Mouse (Mus musculus) liver, embryonic 14.5 days (tissue): Measurements from ENCODE around the gene Hmgxb4. TPM values are rescaled to one million over a fixed set of nuclear protein-coding genes. Genes with fewer than 3 reads are reported as not detected.

ENCODE experiments used
- ATAC-seq: fragments of 200-750 bp; cut with Nextera tagmentation; 2 replicates; pipeline ENCODE4 v1.8.0; 2017; ENCODE audit warnings: moderate number of reproducible peaks, mild to moderate bottlenecking, moderate library complexity; ENCODE audit not compliant: insufficient read depth
- DNase-seq, 3 experiments: peaks; one replicate each; pipeline ENCODE4 v3.0.0-alpha.2; 2012 to 2013; ENCODE audit warnings: low read depth in 3 of 3, low spot score in 3 of 3
- H3K27ac ChIP-seq: fragments of 300-500 bp; sonication (generic); 2 replicates; pipeline ENCODE4 v1.5.1; 2014; ENCODE audit warnings: moderate library complexity, mild to moderate bottlenecking, control low read depth, inconsistent platforms
- H3K27me3 ChIP-seq: fragments of 300-500 bp; sonication (generic); 2 replicates; pipeline ENCODE4 v1.6.1; 2014; ENCODE audit warnings: mild to moderate bottlenecking, low read length, moderate library complexity; ENCODE audit not compliant: control insufficient read depth, insufficient read depth
- H3K36me3 ChIP-seq: fragments of 300-500 bp; sonication (generic); replicated peaks from 2 replicates; pipeline ENCODE4 v1.6.1; 2014; ENCODE audit warnings: low read depth; ENCODE audit not compliant: control insufficient read depth, insufficient read depth
- H3K4me1 ChIP-seq, 2 experiments: fragments of 200-500 bp in 1 of 2; fragments of 300-500 bp in 1 of 2; sonication (generic) in 1 of 2; replicated peaks; 2 replicates each; pipeline ENCODE4 v1.6.1; 2012 to 2014; ENCODE audit warnings: antibody characterized with exemption in 1 of 2, inconsistent platforms in 1 of 2, low read length in 1 of 2; ENCODE audit not compliant: control insufficient read depth in 2 of 2, insufficient read depth in 2 of 2
- H3K4me2 ChIP-seq: fragments of 300-500 bp; sonication (generic); 2 replicates; pipeline ENCODE4 v1.6.1; 2014; ENCODE audit warnings: low read depth, mild to moderate bottlenecking, control low read depth, moderate library complexity
- H3K4me3 ChIP-seq, 2 experiments: fragments of 200-500 bp in 1 of 2; fragments of 300-500 bp in 1 of 2; sonication (generic) in 1 of 2; 2 replicates each; pipeline ENCODE4 v1.5.1; 2012 to 2014; ENCODE audit warnings: low read depth in 2 of 2, low read length in 2 of 2, mild to moderate bottlenecking in 2 of 2, control low read depth in 1 of 2, inconsistent platforms in 1 of 2, moderate library complexity in 1 of 2; ENCODE audit not compliant: insufficient read depth in 1 of 2
- H3K9ac ChIP-seq: fragments of 300-500 bp; sonication (generic); replicated peaks from 2 replicates; pipeline ENCODE4 v1.6.1; 2014; ENCODE audit warnings: mild to moderate bottlenecking, control low read depth, moderate library complexity
- H3K9me3 ChIP-seq: fragments of 300-500 bp; sonication (generic); 2 replicates; pipeline ENCODE4 v1.6.1; 2016; ENCODE audit warnings: low read length, mixed read lengths; ENCODE audit not compliant: control insufficient read depth
- CTCF ChIP-seq: IDR thresholded peaks from 2 replicates; pipeline ENCODE4 v1.5.1; 2016; ENCODE audit warnings: antibody characterized with exemption, low read depth, control low read depth
- EP300 ChIP-seq: IDR thresholded peaks from 2 replicates; pipeline ENCODE4 v1.6.1; 2016; ENCODE audit warnings: antibody characterized with exemption, low read depth
- whole genome bisulfite sequencing: fragments of 180-500 bp; shearing (Covaris S2); extraction: QIAGEN DNeasy Blood & Tissue Kit; methylation state at CpG from one replicate; pipeline ENCODE4 v1.1.7; 2014; ENCODE audit not compliant: insufficient replicate concordance; 5-methylcytosine and 5-hydroxymethylcytosine counted together
- polyA plus RNA-seq, 2 experiments: library from polyadenylated mRNA; depleted of rRNA in 1 of 2; stranded (reverse) in 1 of 2; unstranded in 1 of 2; fragments of >200 nt; fragmentation: Nextera tagmentation in 1 of 2; extraction: Ambion mirVana in 1 of 2; gene quantifications; 2 replicates each; pipeline versions ENCODE4 v1.2.1 to v1.2.3; 2012 to 2014

Gene Hmgxb4
- polyA plus RNA-seq, 2 experiments: 10.3 to 13.2 TPM

DNA sequence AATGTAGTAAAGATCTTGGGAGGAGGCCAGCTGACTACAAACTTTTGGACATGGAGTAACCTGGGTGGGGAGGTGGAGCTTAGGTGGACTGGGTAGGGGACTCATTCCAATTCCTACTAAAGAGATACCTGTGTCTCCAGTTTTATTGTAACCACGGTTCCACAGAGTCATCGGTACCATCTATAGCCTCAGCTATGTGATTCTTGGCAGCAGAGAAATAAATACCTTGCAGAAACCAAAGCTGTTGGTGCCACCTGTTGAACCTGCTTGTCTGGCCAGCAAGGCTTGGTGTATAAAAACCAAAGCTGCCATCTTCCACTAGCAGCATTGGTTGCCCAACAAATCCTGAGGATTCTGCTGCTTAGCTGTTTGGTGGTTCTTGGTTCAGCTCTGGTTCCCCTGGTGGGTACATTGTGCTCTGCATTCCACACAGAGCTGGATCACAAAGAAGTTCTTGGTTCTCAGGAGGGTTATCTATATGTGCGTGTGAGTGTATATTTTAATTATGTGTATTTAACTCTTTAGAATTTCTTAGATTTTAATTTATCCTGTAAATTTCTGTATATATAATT is 37.4 kb downstream of the Hmgxb4 start:
- no peaks in the 10 kb centered on the region for H3K27me3 ChIP-seq
- H3K9me3 ChIP-seq: no peaks in the 10 kb centered on the region
- H3K9ac ChIP-seq: no peak overlapping the region
- no peak overlapping the region for H3K4me2 ChIP-seq
- ATAC-seq (no peak), DNase-seq (no peak)
- no peak overlapping the region for H3K27ac ChIP-seq
- WGBS: 74% methylated on average over 3 of the region's 3 CpGs
- peaks cover 20% of the 10 kb centered on the region for H3K36me3 ChIP-seq
- TF ChIP-seq EP300: no peak
- peak; percentile 31; the same call in 1 of the 2 replicates for TF ChIP-seq CTCF
- H3K4me1 ChIP-seq: peaks cover 0 to 11% of the 10 kb centered on the region in 2 experiments; a peak in 3 of 4 replicates
- H3K4me3 ChIP-seq: no peak overlapping the region

DNA sequence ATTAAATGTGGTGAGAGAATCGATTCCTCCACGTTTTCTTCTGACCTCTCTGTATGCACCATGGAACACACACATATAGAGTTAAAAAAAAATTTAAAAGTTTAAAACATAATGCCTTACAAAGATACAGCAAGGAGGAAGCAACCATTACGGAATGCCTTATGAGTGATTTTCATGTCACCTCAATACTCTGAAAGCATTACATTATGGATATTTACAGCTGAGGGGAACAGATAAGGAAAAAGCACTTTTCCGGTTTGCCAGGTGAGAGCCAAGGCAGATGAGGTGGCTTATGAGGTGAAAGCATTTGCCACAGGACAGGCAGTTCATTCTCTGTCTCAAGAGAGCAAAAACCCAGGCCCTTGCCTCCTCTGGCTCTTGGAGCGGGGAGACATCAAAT is 39.8 kb downstream of the Hmgxb4 start:
- WGBS: 67% methylated on average over 5 of the region's 5 CpGs
- Histone ChIP-seq H3K4me1 (peaks cover 0 to 11% of the 10 kb centered on the region in 2 experiments; a peak in 3 of 4 replicates), H3K9me3 (no peaks in the 10 kb centered on the region), H3K4me2 (peak overlapping the region; percentile 81), H3K9ac (peak overlapping the region; percentile 37), H3K4me3 (peak overlapping the region; percentile 66 to 69), H3K27ac (peak overlapping the region; percentile 59), H3K27me3 (no peaks in the 10 kb centered on the region), H3K36me3 (peaks cover 17% of the 10 kb centered on the region)
- ATAC-seq (no peak), DNase-seq (no peak)
- no peak for TF ChIP-seq EP300
- no peak for TF ChIP-seq CTCF

DNA sequence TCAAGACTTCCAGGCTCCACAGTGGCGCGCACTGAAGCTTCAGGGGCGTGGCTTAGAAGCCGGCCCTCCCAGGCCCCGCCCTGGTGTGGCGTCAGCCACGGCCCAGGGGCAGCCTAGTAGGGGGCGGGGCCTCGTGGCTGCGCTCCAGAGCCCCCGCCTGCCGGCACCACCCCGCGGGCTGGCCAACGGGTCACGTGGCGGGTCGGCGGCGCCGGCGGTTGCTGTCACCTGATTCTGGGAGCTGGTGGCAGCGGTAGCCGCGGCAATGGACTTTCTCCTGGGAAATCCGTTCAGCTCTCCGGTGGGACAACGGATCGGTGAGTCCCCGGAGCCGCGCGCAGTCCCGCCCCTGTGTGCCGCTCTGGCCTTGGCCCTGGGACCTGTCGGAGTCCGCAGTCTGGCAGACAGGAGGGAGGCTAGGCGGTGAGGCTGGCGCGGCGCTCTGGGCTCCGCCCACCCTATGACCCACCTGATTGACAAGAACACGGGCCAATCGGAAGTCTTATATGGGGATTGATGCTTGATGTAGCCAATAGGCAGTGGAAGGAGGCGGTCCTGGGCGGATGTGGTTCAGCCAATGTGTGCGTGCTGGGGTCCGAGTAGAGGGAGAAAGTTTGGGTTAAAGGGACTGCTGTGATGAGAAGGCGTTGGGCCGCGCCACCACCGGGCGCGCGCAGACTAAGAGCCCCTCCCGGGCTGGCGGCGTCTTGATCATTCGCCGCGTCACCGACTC is 40.5 kb downstream of the Hmgxb4 start, which contains the start of gene Tom1:
Gene Tom1, plus strand, starts transcription at position 195 of the 733 bp plus-strand sequence.
- peak; percentile 96 to 98 (median 97) for DNase-seq
- under 1% methylated on average over 62 of the region's 62 CpGs for WGBS

DNA sequence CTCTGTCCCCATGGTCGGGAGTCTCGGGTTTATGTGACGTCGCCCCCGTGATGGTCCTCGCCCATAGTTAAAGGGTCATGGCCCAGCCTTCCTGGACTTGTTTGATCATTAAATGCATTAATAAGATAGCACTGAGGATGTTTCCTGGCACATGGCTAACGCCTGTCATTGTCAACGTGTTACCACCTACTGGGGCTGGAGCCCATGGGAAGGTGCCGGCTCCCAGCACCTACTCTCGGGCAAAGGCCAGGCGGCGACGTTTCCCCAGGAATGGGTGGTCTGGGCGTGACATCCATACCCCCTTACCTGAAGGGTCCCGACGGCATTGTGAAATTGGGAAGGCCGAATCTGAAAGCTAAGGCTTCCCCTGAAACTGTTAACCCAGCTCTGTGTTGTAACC is 41.1 kb downstream of the Hmgxb4 start:
- H3K27me3 ChIP-seq: no peaks in the 10 kb centered on the region
- peak overlapping the region; percentile 58 for H3K9ac ChIP-seq
- no peak overlapping the region for H3K27ac ChIP-seq
- H3K36me3 ChIP-seq: peaks cover 12% of the 10 kb centered on the region
- H3K9me3 ChIP-seq: no peaks in the 10 kb centered on the region
- DNase-seq: no peak
- TF ChIP-seq CTCF: no peak
- no peak for TF ChIP-seq EP300
- H3K4me1 ChIP-seq: peaks cover 0 to 15% of the 10 kb centered on the region in 2 experiments; a peak in 3 of 4 replicates
- peak; percentile 0 for ATAC-seq
- H3K4me3 ChIP-seq: peak overlapping the region; percentile 66 to 86
- WGBS: 1% methylated on average over 17 of the region's 17 CpGs
- peak overlapping the region; percentile 81 for H3K4me2 ChIP-seq

More for the DNA sequence above, 40.5 kb downstream of the Hmgxb4 start, which contains the start of gene Tom1:
- H3K36me3 ChIP-seq: peaks cover 15% of the 10 kb centered on the region
- H3K9ac ChIP-seq: peak within 1 kb of the TSS; percentile 59
- peak; percentile 96 for ATAC-seq
- no peaks in the 10 kb centered on the region for H3K9me3 ChIP-seq
- TF ChIP-seq EP300 (peak; percentile 61; the same call in 1 of the 2 replicates), CTCF (no peak)
- peak within 1 kb of the TSS; percentile 66 to 86 for H3K4me3 ChIP-seq
- H3K4me2 ChIP-seq: peak within 1 kb of the TSS; percentile 81
- no peaks in the 10 kb centered on the region for H3K27me3 ChIP-seq
- H3K27ac ChIP-seq: peak within 1 kb of the TSS; percentile 64
- peaks cover 0 to 14% of the 10 kb centered on the region in 2 experiments; a peak in 3 of 4 replicates for H3K4me1 ChIP-seq

DNA sequence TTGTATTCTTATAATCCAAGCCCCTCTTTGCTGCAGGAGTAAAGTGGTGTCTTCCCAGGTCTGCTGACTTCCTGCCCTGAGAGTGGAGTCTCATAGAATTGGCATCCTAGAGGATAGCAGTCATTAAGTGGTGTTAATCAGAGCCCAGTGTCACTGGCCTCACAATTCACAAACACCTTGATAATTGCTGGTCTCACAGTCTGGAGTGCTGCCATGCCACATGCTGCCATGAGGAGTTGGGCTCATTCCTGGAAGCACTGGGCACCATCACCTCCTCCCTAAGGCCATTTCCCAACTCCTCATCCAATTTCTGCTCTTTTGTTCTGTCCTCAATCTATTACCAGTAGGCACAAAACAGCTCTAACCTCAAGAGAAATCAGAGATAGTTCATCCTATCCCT is 42.5 kb downstream of the Hmgxb4 start:
- Histone ChIP-seq H3K4me1 (peaks cover 0 to 19% of the 10 kb centered on the region in 2 experiments; a peak in 3 of 4 replicates), H3K4me3 (no peak overlapping the region), H3K9ac (no peak overlapping the region), H3K4me2 (no peak overlapping the region), H3K27ac (no peak overlapping the region), H3K36me3 (peaks cover 3% of the 10 kb centered on the region; the same call in 1 of the 2 replicates), H3K27me3 (no peaks in the 10 kb centered on the region), H3K9me3 (no peaks in the 10 kb centered on the region)
- no peak for DNase-seq
- no peak for TF ChIP-seq EP300
- no peak for TF ChIP-seq CTCF
- no peak for ATAC-seq
